Mouse (Mus musculus) heart, embryonic 16.5 days (tissue): Measurements from ENCODE around the gene Hspa5. TPM values are rescaled to one million over a fixed set of nuclear protein-coding genes. Genes with fewer than 3 reads are reported as not detected.
"Not testable (repeated sequence)": the region's sequence is repeated elsewhere in the genome, so short reads cannot be mapped to it uniquely, and the experiment has no call there.

Source experiments
- ATAC-seq: fragments of 200-750 bp; cut with Nextera tagmentation; replicated peaks from 2 replicates; pipeline ENCODE4 v1.8.0; 2017; ENCODE audit warnings: moderate number of reproducible peaks; ENCODE audit not compliant: insufficient read depth, low FRiP score; ENCODE audit errors: extremely low read depth
- H3K27ac ChIP-seq: fragments of 300-500 bp; sonication (generic); 2 replicates; pipeline ENCODE4 v1.5.1; 2014; ENCODE audit warnings: mild to moderate bottlenecking, low read length, control low read depth, moderate library complexity
- H3K27me3 ChIP-seq: fragments of 300-500 bp; sonication (generic); 2 replicates; pipeline ENCODE4 v1.6.1; 2014; ENCODE audit warnings: low read length, mixed read lengths; ENCODE audit not compliant: control insufficient read depth, insufficient read depth
- H3K36me3 ChIP-seq: fragments of 300-500 bp; sonication (generic); 2 replicates; pipeline ENCODE4 v1.6.1; 2014; ENCODE audit not compliant: control insufficient read depth, insufficient read depth
- H3K4me1 ChIP-seq: fragments of 300-500 bp; sonication (generic); 2 replicates; pipeline ENCODE4 v1.6.1; 2014; ENCODE audit warnings: low read length, mixed read lengths; ENCODE audit not compliant: control insufficient read depth, insufficient read depth
- H3K4me2 ChIP-seq: fragments of 300-500 bp; sonication (generic); 2 replicates; pipeline ENCODE4 v1.6.1; 2014; ENCODE audit warnings: low read depth, mild to moderate bottlenecking, control low read depth, low read length
- H3K4me3 ChIP-seq: fragments of 300-500 bp; sonication (generic); 2 replicates; pipeline ENCODE4 v1.5.1; 2014; ENCODE audit warnings: mild to moderate bottlenecking, control low read depth, low read length
- H3K9ac ChIP-seq: fragments of 300-500 bp; sonication (generic); 2 replicates; pipeline ENCODE4 v1.6.1; 2014; ENCODE audit warnings: low read length, control low read depth
- H3K9me3 ChIP-seq: fragments of 300-500 bp; sonication (generic); replicated peaks from 2 replicates; pipeline ENCODE4 v1.6.1; 2016; ENCODE audit warnings: low read length; ENCODE audit not compliant: control insufficient read depth
- WGBS: fragments of 180-500 bp; shearing (Covaris S2); extraction: QIAGEN DNeasy Blood & Tissue Kit; methylation state at CpG from one replicate; pipeline ENCODE4 v1.1.7; 2014; 5-methylcytosine and 5-hydroxymethylcytosine counted together
- polyA plus RNA-seq: library from polyadenylated mRNA; unstranded; fragments of >200 nt; fragmentation: Nextera tagmentation; extraction: Ambion mirVana; gene quantifications from 2 replicates; pipeline ENCODE4 v1.2.1, GENCODE M21; 2015

The Hspa5 gene
- polyA plus RNA-seq, 1 experiment from 2014 or later: 742 TPM

GRCm38 (mm10) chr2:34783064-34784020 lies 11.6 kb downstream of the Hspa5 start:
- Histone ChIP-seq H3K27ac (peak overlapping the region; percentile 63), H3K9me3 (no peaks in the 10 kb centered on the region), H3K4me2 (0 out of 2 replicates have a peak overlapping the region, but pooled peaks have one; percentile 10), H3K36me3 (peaks cover 38% of the 10 kb centered on the region), H3K27me3 (no peaks in the 10 kb centered on the region), H3K4me1 (peaks cover 6% of the 10 kb centered on the region), H3K9ac (no peak overlapping the region), H3K4me3 (no peak overlapping the region)
- 45% methylated on average over 14 of the region's 14 CpGs for WGBS
- ATAC-seq: peak; percentile 53

GRCm38 (mm10) chr2:34784085-34784484 lies 12.3 kb downstream of the Hspa5 start:
- Histone ChIP-seq H3K27me3 (no peaks in the 10 kb centered on the region), H3K9me3 (no peaks in the 10 kb centered on the region), H3K4me2 (no peak overlapping the region), H3K4me3 (no peak overlapping the region), H3K4me1 (peaks cover 9% of the 10 kb centered on the region), H3K36me3 (peaks cover 32% of the 10 kb centered on the region), H3K9ac (no peak overlapping the region), H3K27ac (no peak overlapping the region)
- ATAC-seq: no peak
- WGBS: 81% methylated on average over 2 of the region's 2 CpGs

GRCm38 (mm10) chr2:34790282-34790681 lies 18.5 kb downstream of the Hspa5 start:
- ATAC-seq: no peak
- no peaks in the 10 kb centered on the region for H3K27me3 ChIP-seq
- no peak overlapping the region for H3K27ac ChIP-seq
- no peaks in the 10 kb centered on the region for H3K9me3 ChIP-seq
- H3K4me2 ChIP-seq: no peak overlapping the region
- H3K4me3 ChIP-seq: no peak overlapping the region
- 89% methylated on average over 8 of the region's 8 CpGs for WGBS
- no peak overlapping the region for H3K9ac ChIP-seq
- H3K4me1 ChIP-seq: 0 out of 2 replicates have a peak, but pooled peaks cover 3% of the 10 kb centered on the region
- H3K36me3 ChIP-seq: peaks cover 17% of the 10 kb centered on the region

- H3K27ac ChIP-seq, H3K4me3 ChIP-seq, H3K4me2 ChIP-seq, H3K4me1 ChIP-seq, H3K27me3 ChIP-seq, H3K9ac ChIP-seq, ATAC-seq, H3K9me3 ChIP-seq: not testable (repeated sequence)
- H3K36me3 ChIP-seq: peaks cover 16% of the 10 kb centered on the region
- 90% methylated on average over 2 of the region's 2 CpGs for WGBS
These were observed 20.8 kb downstream of the Hspa5 start for GRCm38 (mm10) chr2:34792543-34792942.

GRCm38 (mm10) chr2:34794511-34794910 lies 22.7 kb downstream of the Hspa5 start:
- Histone ChIP-seq H3K9me3 (no peaks in the 10 kb centered on the region), H3K4me3 (no peak overlapping the region), H3K9ac (no peak overlapping the region), H3K4me2 (no peak overlapping the region), H3K36me3 (peaks cover 16% of the 10 kb centered on the region), H3K4me1 (peaks cover 10% of the 10 kb centered on the region), H3K27me3 (no peaks in the 10 kb centered on the region), H3K27ac (no peak overlapping the region)
- ATAC-seq: no peak
- WGBS: 97% methylated on average over 2 of the region's 2 CpGs

GRCm38 (mm10) chr2:34795426-34795825 lies 23.7 kb downstream of the Hspa5 start:
- Histone ChIP-seq H3K9me3 (no peaks in the 10 kb centered on the region), H3K27ac (no peak overlapping the region), H3K27me3 (no peaks in the 10 kb centered on the region), H3K4me3 (no peak overlapping the region), H3K4me2 (no peak overlapping the region), H3K4me1 (peaks cover 14% of the 10 kb centered on the region), H3K9ac (no peak overlapping the region), H3K36me3 (peaks cover 16% of the 10 kb centered on the region)
- WGBS: 88% methylated on average over 7 of the region's 7 CpGs
- ATAC-seq: no peak

GRCm38 (mm10) chr2:34799357-34800256 lies 27.8 kb downstream of the Hspa5 start, which contains the start of gene Rabepk:
Gene Rabepk (minus strand): TSS chr2:34799912.
- Histone ChIP-seq H3K36me3 (peaks cover 9% of the 10 kb centered on the region), H3K9me3 (no peaks in the 10 kb centered on the region), H3K27me3 (no peaks in the 10 kb centered on the region), H3K9ac (peak within 1 kb of the TSS; percentile 89), H3K4me3 (peak within 1 kb of the TSS; percentile 86), H3K4me1 (peaks cover 27% of the 10 kb centered on the region), H3K27ac (peak within 1 kb of the TSS; percentile 78), H3K4me2 (peak within 1 kb of the TSS; percentile 94)
- ATAC-seq: peak; percentile 75
- WGBS: 2% methylated on average over 44 of the region's 44 CpGs

GRCm38 (mm10) chr2:34800371-34800770 lies 28.6 kb downstream of the Hspa5 start:
- no peak for ATAC-seq
- Histone ChIP-seq H3K27ac (peak overlapping the region; percentile 78), H3K4me2 (peak overlapping the region; percentile 94), H3K9ac (no peak overlapping the region; the same call in 1 of the 2 replicates), H3K36me3 (peaks cover 4% of the 10 kb centered on the region), H3K9me3 (no peaks in the 10 kb centered on the region), H3K4me1 (peaks cover 31% of the 10 kb centered on the region), H3K4me3 (peak overlapping the region; percentile 86), H3K27me3 (no peaks in the 10 kb centered on the region)
- 61% methylated on average over 7 of the region's 7 CpGs for WGBS
